ENCODE assay signal across 22 mouse cellular contexts in the genomic region with DNA sequence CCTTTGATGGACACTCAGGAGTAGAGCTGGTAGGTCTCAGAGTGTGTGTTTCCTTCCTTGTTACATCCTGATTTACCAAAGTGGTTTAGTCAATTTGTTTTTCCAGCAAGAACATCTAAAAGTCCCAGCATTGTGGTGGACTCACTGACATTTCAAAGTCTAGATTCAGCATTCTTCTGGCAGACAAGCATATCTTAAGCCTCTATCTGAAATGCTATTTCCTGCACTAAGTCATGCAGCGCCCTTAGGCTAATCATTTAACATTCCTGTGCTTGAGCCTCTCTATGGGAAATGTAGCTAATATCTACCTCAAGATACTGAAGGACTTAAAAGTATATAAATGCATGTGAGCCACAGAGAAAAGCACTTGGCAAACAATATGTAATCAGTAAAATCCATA.
DNase-seq lines count a peak whose midpoint lies in the region; ATAC-seq lines count a peak whose summit lies in the region.
"Had no signal": no experiment of that assay in that cellular context is flagged by ENCODE, and none has a peak within 500 bp of the region (broad histone marks: within the 10 kb centered on the region; RNA-seq: fewer than 3 reads in every experiment).

No protein-coding gene starts in this region.

- H3K9ac ChIP-seq in kidney, embryonic 14.5 days (ENCODE audit: low read depth, low read length), result no peak overlapping the region
- H3K9ac ChIP-seq: embryonic facial prominence, embryonic 13.5 days; forebrain, embryonic 13.5 days; forebrain, postnatal 0 days; heart, embryonic 15.5 days; hindbrain, embryonic 13.5 days had no signal

- no peaks in the 10 kb centered on the region for H3K9me3 ChIP-seq in kidney, embryonic 14.5 days (ENCODE audit: control insufficient read depth, low read length)
- H3K9me3 ChIP-seq: embryonic facial prominence, embryonic 13.5 days; forebrain, embryonic 13.5 days; heart, embryonic 15.5 days; hindbrain, embryonic 13.5 days had no signal

- no peak overlapping the region for H3K4me3 ChIP-seq in kidney, embryonic 14.5 days (ENCODE audit: low read length)
- H3K4me3 ChIP-seq: embryonic facial prominence, embryonic 13.5 days; forebrain, embryonic 13.5 days; heart, embryonic 15.5 days; hindbrain, embryonic 13.5 days had no signal

- H3K27ac ChIP-seq in kidney, embryonic 14.5 days (ENCODE audit: low read depth, low read length), result no peak overlapping the region
- H3K27ac ChIP-seq: embryonic facial prominence, embryonic 13.5 days; forebrain, embryonic 13.5 days; heart, embryonic 15.5 days; hindbrain, embryonic 13.5 days; hindbrain, postnatal 0 days had no signal

- no peak overlapping the region for H3K4me2 ChIP-seq in kidney, embryonic 14.5 days (replicated peaks; ENCODE audit: low read depth, low read length)
- H3K4me2 ChIP-seq: embryonic facial prominence, embryonic 13.5 days; forebrain, embryonic 13.5 days; heart, embryonic 11.5 days; heart, embryonic 15.5 days; hindbrain, embryonic 13.5 days had no signal

- 71% methylated on average over 1 of the region's 1 CpGs for WGBS in kidney, embryonic 14.5 days

- H3K27me3 ChIP-seq in kidney, embryonic 14.5 days (ENCODE audit: control insufficient read depth, insufficient read depth, low read length), result no peaks in the 10 kb centered on the region
- H3K27me3 ChIP-seq: embryonic facial prominence, embryonic 13.5 days; forebrain, embryonic 13.5 days; heart, embryonic 15.5 days; hindbrain, embryonic 13.5 days had no signal

- peak; percentile 55; the same call in 1 of the 2 replicates for ATAC-seq in kidney, embryonic 14.5 days (ENCODE audit: low FRiP score, low TSS enrichment)
- ATAC-seq: forebrain, embryonic 13.5 days; forebrain, postnatal 0 days; hindbrain, postnatal 0 days had no signal

- H3K4me1 ChIP-seq in kidney, embryonic 14.5 days (ENCODE audit: control insufficient read depth, insufficient read depth, low read length), result no peaks in the 10 kb centered on the region
- H3K4me1 ChIP-seq: heart, embryonic 15.5 days; hindbrain, embryonic 13.5 days had no signal

- no peaks in the 10 kb centered on the region for H3K36me3 ChIP-seq in kidney, embryonic 14.5 days (ENCODE audit: control insufficient read depth, insufficient read depth, low read length)
- H3K36me3 ChIP-seq: embryonic facial prominence, embryonic 13.5 days; heart, embryonic 15.5 days; hindbrain, embryonic 13.5 days had no signal

- peak; percentile 5 for DNase-seq in embryo, embryonic 10.5 days (ENCODE audit: low spot score)
- DNase-seq in embryo, embryonic 9.5 days (ENCODE audit: extremely low spot score), result no peak
- DNase-seq in kidney, adult 11 months, result no peak
- peak; percentile 1 for DNase-seq in kidney, postnatal 14 days
- no peak for DNase-seq in kidney, postnatal 36 days
- DNase-seq in forelimb bud, embryonic 11.5 days (ENCODE audit: low read depth, low spot score), result peak; percentile 1
- no peak for DNase-seq in right cerebral cortex, adult 2 months (ENCODE audit: low spot score in 2 of 2)
- DNase-seq: adrenal gland, postnatal 10 days; cerebellum, adult 11 months; cerebellum, adult 8-10 months; cerebellum, postnatal 14 days; forebrain, postnatal 0 days; gastrocnemius, postnatal 36 days; heart, adult 18-20 months; heart, postnatal 14 days had no signal

Comparison
In these comparisons a context has a peak if more than half of its experiments do, and no peak if none do; other contexts are left out.
1. DNase-seq: peak in embryo, embryonic 10.5 days (single experiment), kidney, postnatal 14 days (single experiment) and forelimb bud, embryonic 11.5 days (single experiment); none in embryo, embryonic 9.5 days (single experiment), kidney, adult 11 months (single experiment), kidney, postnatal 36 days (0 of 2) and right cerebral cortex, adult 2 months (0 of 2).